Mouse (Mus musculus): ENCODE results near the gene Pkhd1. TPM values are rescaled to one million over a fixed set of nuclear protein-coding genes. Genes with fewer than 3 reads are reported as not detected.

Gene Pkhd1
- 1.1 TPM for polyA plus RNA-seq (2012; fragmentation: generic; extraction: Trizol)

- H3K79me2 ChIP-seq (ENCODE audit: control insufficient read depth, insufficient read depth) = no peaks in the 10 kb centered on the region
- peak within 1 kb of the TSS; percentile 43 for H3K4me2 ChIP-seq (ENCODE audit: low read depth)
- H3K4me3 ChIP-seq = no peak within 1 kb of the TSS
- no peaks in the 10 kb centered on the region for H3K36me3 ChIP-seq (ENCODE audit: control insufficient read depth, insufficient read depth)
- H3K27me3 ChIP-seq (ENCODE audit: control insufficient read depth, insufficient read depth, insufficient read length) = no peaks in the 10 kb centered on the region
- TF ChIP-seq REST (IDR thresholded peaks at IDR 0.05; ENCODE audit: insufficient read depth, insufficient read length) (no peak), MYOG (IDR thresholded peaks at IDR 0.05; ENCODE audit: control insufficient read depth in 1 of 3, insufficient read depth in 1 of 3, insufficient read length in 2 of 3, low read depth in 2 of 3) (no peak), MAX (IDR thresholded peaks at IDR 0.05; ENCODE audit: low read depth) (no peak), E2F4 (IDR thresholded peaks at IDR 0.05; ENCODE audit: insufficient read depth) (no peak)
- H3ac ChIP-seq (ENCODE audit: control insufficient read depth, insufficient read length) = no peak within 1 kb of the TSS
These were observed at the start of gene Pkhd1 for GRCm38 (mm10) chr1:20617849-20618530. Gene Pkhd1 (minus strand): TSS chr1:20618064.

DNA sequence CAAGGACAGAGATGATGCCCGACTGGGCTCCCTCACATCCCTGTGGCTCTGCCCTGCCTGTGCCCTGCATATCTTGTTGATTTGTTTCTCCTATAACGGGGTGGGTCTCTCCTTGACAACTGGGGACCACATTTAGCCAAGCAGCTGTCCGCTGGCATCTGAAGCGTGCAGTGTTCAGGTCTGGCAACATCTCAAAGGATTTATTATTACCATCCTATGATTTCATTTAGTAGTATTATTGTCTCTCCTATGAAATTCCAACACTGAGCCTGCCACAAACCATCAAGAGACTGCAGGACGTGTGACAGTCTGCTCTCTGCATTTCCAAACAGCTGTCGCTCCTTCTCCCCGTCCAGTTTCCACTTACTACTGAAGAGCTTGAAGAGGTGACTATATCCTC lies 49.7 kb upstream of the Pkhd1 start:
- Histone ChIP-seq H3K27me3 (ENCODE audit: control insufficient read depth, insufficient read depth, insufficient read length) (no peaks in the 10 kb centered on the region), H3K4me2 (ENCODE audit: low read depth) (peak overlapping the region; percentile 61), H3K4me3 (no peak overlapping the region), H3ac (ENCODE audit: control insufficient read depth, insufficient read length) (no peak overlapping the region), H3K36me3 (ENCODE audit: control insufficient read depth, insufficient read depth) (peaks cover 7% of the 10 kb centered on the region), H3K79me2 (ENCODE audit: control insufficient read depth, insufficient read depth) (peaks cover 16% of the 10 kb centered on the region)
- peak; percentile 43 for TF ChIP-seq POLR2A (IDR thresholded peaks at IDR 0.05; ENCODE audit: insufficient read length, low read depth)
- TF ChIP-seq E2F4 (IDR thresholded peaks at IDR 0.05; ENCODE audit: insufficient read depth) = no peak
- no peak for TF ChIP-seq MAX (IDR thresholded peaks at IDR 0.05; ENCODE audit: low read depth)
- TF ChIP-seq TCF3 (IDR thresholded peaks at IDR 0.05; ENCODE audit: insufficient read length, low read depth) = peak; percentile 83
- no peak for TF ChIP-seq POLR2AphosphoS2 (IDR thresholded peaks at IDR 0.05; ENCODE audit: insufficient read length, low read depth)
- TF ChIP-seq CEBPB (IDR thresholded peaks at IDR 0.05; ENCODE audit: insufficient read depth, poor library complexity, severe bottlenecking) = 0 out of 2 replicates have a peak, but pooled peaks have one; percentile 1
- TF ChIP-seq REST (IDR thresholded peaks at IDR 0.05; ENCODE audit: insufficient read depth, insufficient read length) = no peak
- peak in 2 of 3 experiments; percentile 84 to 94 for TF ChIP-seq MYOD1 (IDR thresholded peaks at IDR 0.05; ENCODE audit: control insufficient read depth in 1 of 3, insufficient read length in 2 of 3, low read depth in 2 of 3)
- TF ChIP-seq SRF (IDR thresholded peaks at IDR 0.05; ENCODE audit: control insufficient read depth, insufficient read length, low read depth) = no peak
- TF ChIP-seq TCF12 (IDR thresholded peaks at IDR 0.05; ENCODE audit: insufficient read depth, poor library complexity, severe bottlenecking) = peak; percentile 97
- TF ChIP-seq MYOG (IDR thresholded peaks at IDR 0.05; ENCODE audit: control insufficient read depth in 1 of 3, insufficient read depth in 1 of 3, insufficient read length in 2 of 3, low read depth in 2 of 3) = peak; percentile 86 to 95 (median 89)
- TF ChIP-seq USF1 (IDR thresholded peaks at IDR 0.05; ENCODE audit: low read depth) = no peak

DNA sequence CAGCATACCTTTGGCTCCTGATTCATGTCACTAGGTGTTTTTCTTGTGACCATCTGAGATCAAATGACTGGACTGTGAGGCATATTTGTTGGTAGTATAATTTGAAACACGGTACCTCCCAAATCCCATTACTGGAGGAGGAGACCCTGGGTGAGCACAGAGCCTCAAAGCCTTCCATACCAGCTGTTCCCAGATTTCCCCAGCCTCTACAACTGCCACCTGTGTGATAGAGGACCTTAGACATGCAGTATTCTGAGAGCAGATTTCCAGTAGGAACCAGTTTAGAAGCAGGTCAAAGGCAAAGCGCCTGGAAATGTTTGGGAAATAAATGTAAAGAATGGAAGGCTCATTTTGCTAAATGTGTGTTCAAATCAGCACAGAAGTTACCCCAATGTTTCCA lies 48.4 kb upstream of the Pkhd1 start:
- Histone ChIP-seq H3K36me3 (ENCODE audit: control insufficient read depth, insufficient read depth) (no peaks in the 10 kb centered on the region), H3K27me3 (ENCODE audit: control insufficient read depth, insufficient read depth, insufficient read length) (no peaks in the 10 kb centered on the region), H3K79me2 (ENCODE audit: control insufficient read depth, insufficient read depth) (peaks cover 7% of the 10 kb centered on the region), H3K4me2 (ENCODE audit: low read depth) (peak overlapping the region; percentile 18), H3K4me3 (no peak overlapping the region), H3ac (ENCODE audit: control insufficient read depth, insufficient read length) (no peak overlapping the region)
- peak in 2 of 3 experiments; percentile 44 to 79 for TF ChIP-seq MYOG (IDR thresholded peaks at IDR 0.05; ENCODE audit: control insufficient read depth in 1 of 3, insufficient read depth in 1 of 3, insufficient read length in 2 of 3, low read depth in 2 of 3)
- peak; percentile 60 for TF ChIP-seq TCF12 (IDR thresholded peaks at IDR 0.05; ENCODE audit: insufficient read depth, poor library complexity, severe bottlenecking)
- TF ChIP-seq MYOD1 (IDR thresholded peaks at IDR 0.05; ENCODE audit: control insufficient read depth in 1 of 3, insufficient read length in 2 of 3, low read depth in 2 of 3) = peak in 2 of 3 experiments; percentile 68 to 80
- TF ChIP-seq MAX (IDR thresholded peaks at IDR 0.05; ENCODE audit: low read depth) = no peak

GRCm38 (mm10) chr1:20655085-20655484 lies 37.2 kb upstream of the Pkhd1 start:
- TF ChIP-seq MAX (IDR thresholded peaks at IDR 0.05; ENCODE audit: low read depth) (no peak), CEBPB (IDR thresholded peaks at IDR 0.05; ENCODE audit: insufficient read depth, poor library complexity, severe bottlenecking) (no peak), SRF (IDR thresholded peaks at IDR 0.05; ENCODE audit: control insufficient read depth, insufficient read length, low read depth) (no peak), E2F4 (IDR thresholded peaks at IDR 0.05; ENCODE audit: insufficient read depth) (no peak), MYOD1 (IDR thresholded peaks at IDR 0.05; ENCODE audit: control insufficient read depth in 1 of 3, insufficient read length in 2 of 3, low read depth in 2 of 3) (peak; percentile 12 to 49 (median 44)), POLR2A (IDR thresholded peaks at IDR 0.05; ENCODE audit: insufficient read length, low read depth) (no peak), TCF3 (IDR thresholded peaks at IDR 0.05; ENCODE audit: insufficient read length, low read depth) (no peak), USF1 (IDR thresholded peaks at IDR 0.05; ENCODE audit: low read depth) (no peak), TCF12 (IDR thresholded peaks at IDR 0.05; ENCODE audit: insufficient read depth, poor library complexity, severe bottlenecking) (peak; percentile 43), REST (IDR thresholded peaks at IDR 0.05; ENCODE audit: insufficient read depth, insufficient read length) (no peak), MYOG (IDR thresholded peaks at IDR 0.05; ENCODE audit: control insufficient read depth in 1 of 3, insufficient read depth in 1 of 3, insufficient read length in 2 of 3, low read depth in 2 of 3) (peak in 2 of 3 experiments; percentile 34 to 62), POLR2AphosphoS2 (IDR thresholded peaks at IDR 0.05; ENCODE audit: insufficient read length, low read depth) (no peak)
- H3K4me3 ChIP-seq = no peak overlapping the region

More at GRCm38 (mm10) chr1:20655085-20655484, 37.2 kb upstream of the Pkhd1 start:
- Histone ChIP-seq H3K79me2 (ENCODE audit: control insufficient read depth, insufficient read depth) (no peaks in the 10 kb centered on the region), H3K4me2 (ENCODE audit: low read depth) (no peak overlapping the region), H3ac (ENCODE audit: control insufficient read depth, insufficient read length) (no peak overlapping the region), H3K27me3 (ENCODE audit: control insufficient read depth, insufficient read depth, insufficient read length) (no peaks in the 10 kb centered on the region), H3K36me3 (ENCODE audit: control insufficient read depth, insufficient read depth) (no peaks in the 10 kb centered on the region)
